12 mouse cellular contexts compared by ENCODE assay signal in the genomic region with DNA sequence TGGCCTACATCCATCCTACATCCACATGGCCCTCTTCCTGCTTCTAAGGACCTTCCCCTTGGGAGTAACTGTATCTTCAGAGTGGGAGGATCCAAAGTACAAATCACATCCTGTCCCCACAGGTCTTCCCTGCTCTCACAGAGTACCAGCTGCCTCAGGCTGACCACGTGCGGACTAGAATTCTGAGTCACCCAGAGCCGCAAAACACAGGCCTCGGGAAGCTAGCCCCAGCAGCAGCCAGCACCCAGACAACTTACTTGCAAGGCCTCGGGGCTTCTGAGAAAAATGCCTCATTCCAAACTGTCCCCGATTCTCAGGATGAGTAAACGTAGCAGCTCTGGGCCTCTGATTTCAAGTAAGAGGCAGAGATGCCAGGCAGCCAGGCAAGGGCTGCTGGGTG.
DNase-seq lines count a peak whose midpoint lies in the region; ATAC-seq and TF ChIP-seq lines count a peak whose summit lies in the region.
"Had no signal": no experiment of that assay in that cellular context is flagged by ENCODE, and none has a peak within 500 bp of the region (broad histone marks: within the 10 kb centered on the region; RNA-seq: fewer than 3 reads in every experiment).

No protein-coding gene starts in this region.

- ATAC-seq in lung, postnatal 0 days, result peak; percentile 47
- ATAC-seq in heart, embryonic 14.5 days (ENCODE audit: insufficient number of reproducible peaks, insufficient read depth, low FRiP score, low read depth), result peak; percentile 42; the same call in 1 of the 2 replicates
- no peak for ATAC-seq in midbrain, embryonic 14.5 days (ENCODE audit: low FRiP score, low TSS enrichment)

- no peak for TF ChIP-seq EP300 in lung, postnatal 0 days (IDR thresholded peaks at IDR 0.05)

- DNase-seq in lung, postnatal 0 days (ENCODE audit: low spot score), result peak; percentile 32
- DNase-seq in lung, postnatal 4 days, result no peak
- DNase-seq in adipocyte (ENCODE audit: low spot score), result peak; percentile 8
- peak; percentile 30 to 37 for DNase-seq in right cerebral cortex, postnatal 36 days (ENCODE audit: low spot score in 2 of 2)
- DNase-seq in cerebellum, postnatal 10 days, result no peak
- DNase-seq in thymus, postnatal 10 days (ENCODE audit: low spot score in 2 of 2), result no peak
- no peak for DNase-seq in midbrain, embryonic 14.5 days
- DNase-seq: kidney, adult 18-20 months; thymus, adult 2 months had no signal

- WGBS in lung, postnatal 0 days, result 66% methylated on average over 7 of the region's 7 CpGs
- WGBS in heart, embryonic 14.5 days, result 68% methylated on average over 7 of the region's 7 CpGs
- WGBS in midbrain, embryonic 14.5 days, result 94% methylated on average over 7 of the region's 7 CpGs

- no peaks in the 10 kb centered on the region for H3K4me1 ChIP-seq in lung, postnatal 0 days (ENCODE audit: insufficient read depth, low read depth, low read length)
- H3K4me1 ChIP-seq in heart, embryonic 14.5 days (ENCODE audit: control insufficient read depth in 2 of 2, insufficient read depth in 2 of 2, low read length in 2 of 2), result peaks cover 0 to 11% of the 10 kb centered on the region in 2 experiments; a peak in 2 of 4 replicates
- H3K4me1 ChIP-seq in midbrain, embryonic 14.5 days (ENCODE audit: control insufficient read depth, insufficient read depth, low read length), result no peaks in the 10 kb centered on the region
- H3K4me1 ChIP-seq: embryonic facial prominence, embryonic 12.5 days; lung, embryonic 15.5 days had no signal

- no peak overlapping the region for H3K4me3 ChIP-seq in lung, postnatal 0 days (ENCODE audit: low read depth, low read length)
- no peak overlapping the region for H3K4me3 ChIP-seq in heart, embryonic 14.5 days (ENCODE audit: control insufficient read depth in 1 of 2, insufficient read depth in 1 of 2, low read depth in 1 of 2, low read length in 2 of 2)
- H3K4me3 ChIP-seq in midbrain, embryonic 14.5 days (replicated peaks; ENCODE audit: low read depth, low read length), result no peak overlapping the region
- H3K4me3 ChIP-seq: embryonic facial prominence, embryonic 12.5 days; lung, embryonic 15.5 days had no signal

- TF ChIP-seq CTCF in lung, postnatal 0 days (IDR thresholded peaks at IDR 0.05), result no peak

- H3K9ac ChIP-seq in lung, postnatal 0 days (replicated peaks; ENCODE audit: low read depth), result no peak overlapping the region
- H3K9ac ChIP-seq in heart, embryonic 14.5 days (ENCODE audit: low read length), result no peak overlapping the region
- no peak overlapping the region for H3K9ac ChIP-seq in midbrain, embryonic 14.5 days (replicated peaks; ENCODE audit: low read length)
- H3K9ac ChIP-seq: embryonic facial prominence, embryonic 12.5 days; lung, embryonic 15.5 days had no signal

- no peak overlapping the region for H3K27ac ChIP-seq in lung, postnatal 0 days (ENCODE audit: low read length)
- H3K27ac ChIP-seq in heart, embryonic 14.5 days (replicated peaks in 1 of 2; ENCODE audit: control insufficient read depth in 1 of 2, insufficient read depth in 1 of 2, low read depth in 2 of 2, low read length in 2 of 2), result no peak overlapping the region
- H3K27ac ChIP-seq in midbrain, embryonic 14.5 days (replicated peaks; ENCODE audit: low read depth, low read length), result no peak overlapping the region
- H3K27ac ChIP-seq: embryonic facial prominence, embryonic 12.5 days; lung, embryonic 15.5 days had no signal

- no peaks in the 10 kb centered on the region for H3K27me3 ChIP-seq in lung, postnatal 0 days (replicated peaks; ENCODE audit: insufficient read depth, low read length)
- H3K27me3 ChIP-seq in heart, embryonic 14.5 days (ENCODE audit: control insufficient read depth, insufficient read depth, low read length), result no peaks in the 10 kb centered on the region
- no peaks in the 10 kb centered on the region for H3K27me3 ChIP-seq in midbrain, embryonic 14.5 days (ENCODE audit: control insufficient read depth, insufficient read depth, low read length)
- H3K27me3 ChIP-seq: embryonic facial prominence, embryonic 12.5 days; lung, embryonic 15.5 days had no signal

- H3K9me3 ChIP-seq in lung, postnatal 0 days (ENCODE audit: low read length), result no peaks in the 10 kb centered on the region
- 0 out of 2 replicates have a peak, but pooled peaks cover 4% of the 10 kb centered on the region for H3K9me3 ChIP-seq in heart, embryonic 14.5 days (ENCODE audit: control insufficient read depth, low read length)
- H3K9me3 ChIP-seq in midbrain, embryonic 14.5 days (ENCODE audit: control insufficient read depth, low read length), result no peaks in the 10 kb centered on the region
- H3K9me3 ChIP-seq: embryonic facial prominence, embryonic 12.5 days; lung, embryonic 15.5 days had no signal

- no peaks in the 10 kb centered on the region for H3K36me3 ChIP-seq in lung, postnatal 0 days (ENCODE audit: insufficient read depth, low read length)
- H3K36me3 ChIP-seq in heart, embryonic 14.5 days (ENCODE audit: control insufficient read depth, insufficient read depth, low read length), result peaks cover 10% of the 10 kb centered on the region; the same call in 1 of the 2 replicates
- no peaks in the 10 kb centered on the region for H3K36me3 ChIP-seq in midbrain, embryonic 14.5 days (ENCODE audit: control insufficient read depth, insufficient read depth, low read length)
- H3K36me3 ChIP-seq: embryonic facial prominence, embryonic 12.5 days; lung, embryonic 15.5 days had no signal

- H3K4me2 ChIP-seq in lung, postnatal 0 days (replicated peaks; ENCODE audit: low read depth, low read length), result no peak overlapping the region
- H3K4me2 ChIP-seq in heart, embryonic 14.5 days (ENCODE audit: low read length), result no peak overlapping the region
- H3K4me2 ChIP-seq in midbrain, embryonic 14.5 days (ENCODE audit: low read length), result no peak overlapping the region
- H3K4me2 ChIP-seq: embryonic facial prominence, embryonic 12.5 days; lung, embryonic 15.5 days had no signal

Comparison
In these comparisons a context has a peak if more than half of its experiments do, and no peak if none do; other contexts are left out.
1. DNase-seq: peak in lung, postnatal 0 days (single experiment), adipocyte (single experiment) and right cerebral cortex, postnatal 36 days (2 of 2); none in lung, postnatal 4 days (0 of 2), cerebellum, postnatal 10 days (0 of 2), thymus, postnatal 10 days (0 of 2) and midbrain, embryonic 14.5 days (single experiment).